Mouse (Mus musculus) activated CD4-positive, CD25-positive, alpha-beta regulatory T cell, adult 4 months (primary cell): ENCODE data around the gene Fibcd1. TPM values are rescaled to one million over a fixed set of nuclear protein-coding genes. Genes with fewer than 3 reads are reported as not detected.

Experiments used
- ATAC-seq: one replicate; pipeline ENCODE4 v1.8.0; 2017
- polyA plus RNA-seq, 2 experiments: library from polyadenylated mRNA; unstranded; fragments of 100-300 nt; shearing (Covaris generic); gene quantifications; one replicate each; pipeline ENCODE4 v1.2.1; 2017

The Fibcd1 gene
- polyA plus RNA-seq, 2 experiments from 2014 or later = not detected

- peak; percentile 59 for ATAC-seq
These were observed 35.4 kb downstream of the Fibcd1 start, which contains the start of gene Qrfp for GRCm38 (mm10) chr2:31810444-31810843. Gene Qrfp, minus strand, starts transcription at chr2:31810580.

DNA sequence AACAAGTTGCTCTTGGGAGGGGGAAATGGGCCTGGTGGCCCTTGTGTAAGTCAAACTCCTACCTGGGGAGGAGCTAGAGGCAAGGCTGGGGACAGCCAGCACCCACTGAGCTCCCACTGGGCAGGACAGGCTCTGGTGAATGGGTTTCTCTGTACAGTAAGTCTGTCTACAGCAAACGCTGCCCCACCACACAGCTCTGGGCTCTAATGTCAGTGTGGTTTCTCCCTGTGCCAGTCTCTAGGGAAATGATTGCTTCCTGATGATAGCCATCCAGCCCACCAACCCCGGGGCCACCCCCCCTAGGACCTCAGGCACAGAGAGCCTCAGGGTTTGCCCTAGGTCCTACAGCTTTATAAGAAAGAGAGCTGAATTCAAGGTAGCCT lies 36.5 kb downstream of the Fibcd1 start:
- no peak for ATAC-seq

DNA sequence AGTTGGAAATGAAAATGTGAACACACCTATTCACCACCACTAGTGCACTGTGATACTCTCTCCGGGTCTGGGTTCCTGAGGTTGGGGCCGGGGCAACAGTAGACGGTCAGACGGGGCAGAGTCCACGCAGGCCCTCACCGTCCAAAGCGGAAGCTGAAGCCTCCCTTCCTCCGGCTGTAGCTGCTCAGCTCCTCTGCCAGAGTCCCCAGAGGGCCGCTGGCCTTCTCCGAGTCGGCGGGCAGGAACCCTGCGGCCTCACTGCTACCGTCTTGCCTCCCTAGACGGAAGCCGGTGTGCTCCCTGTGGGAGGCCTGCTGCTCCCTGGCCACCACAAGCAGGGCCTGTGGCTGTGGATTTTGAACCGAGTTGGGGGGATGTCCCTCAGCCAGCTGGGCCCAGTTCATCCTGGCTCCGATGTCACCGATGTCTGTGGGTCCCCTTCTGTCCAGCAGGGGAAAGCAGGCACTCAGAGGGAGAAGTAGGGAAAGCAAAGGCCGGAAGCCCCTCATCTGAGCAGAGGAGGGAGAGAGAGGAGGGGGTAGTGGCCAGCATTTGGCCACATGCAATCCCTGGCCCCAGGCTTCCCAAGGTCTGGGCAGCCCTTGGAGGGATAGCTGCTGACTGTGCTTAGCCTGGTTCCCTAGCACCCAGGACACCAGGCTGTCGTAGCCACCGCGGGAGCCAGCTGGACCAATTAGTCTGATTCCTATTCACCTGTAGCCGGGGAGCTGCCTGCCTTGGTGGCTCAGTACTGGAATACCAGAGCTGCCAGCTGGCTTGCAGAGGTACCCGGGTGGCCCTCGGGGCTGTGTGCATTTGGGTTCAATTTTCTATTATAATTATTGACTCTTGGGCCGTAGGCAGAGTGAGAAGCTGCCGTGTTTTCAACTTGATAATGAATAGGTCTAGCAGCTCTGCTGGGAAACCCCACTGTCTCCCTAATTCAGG lies 37.1 kb downstream of the Fibcd1 start:
- no peak for ATAC-seq

DNA sequence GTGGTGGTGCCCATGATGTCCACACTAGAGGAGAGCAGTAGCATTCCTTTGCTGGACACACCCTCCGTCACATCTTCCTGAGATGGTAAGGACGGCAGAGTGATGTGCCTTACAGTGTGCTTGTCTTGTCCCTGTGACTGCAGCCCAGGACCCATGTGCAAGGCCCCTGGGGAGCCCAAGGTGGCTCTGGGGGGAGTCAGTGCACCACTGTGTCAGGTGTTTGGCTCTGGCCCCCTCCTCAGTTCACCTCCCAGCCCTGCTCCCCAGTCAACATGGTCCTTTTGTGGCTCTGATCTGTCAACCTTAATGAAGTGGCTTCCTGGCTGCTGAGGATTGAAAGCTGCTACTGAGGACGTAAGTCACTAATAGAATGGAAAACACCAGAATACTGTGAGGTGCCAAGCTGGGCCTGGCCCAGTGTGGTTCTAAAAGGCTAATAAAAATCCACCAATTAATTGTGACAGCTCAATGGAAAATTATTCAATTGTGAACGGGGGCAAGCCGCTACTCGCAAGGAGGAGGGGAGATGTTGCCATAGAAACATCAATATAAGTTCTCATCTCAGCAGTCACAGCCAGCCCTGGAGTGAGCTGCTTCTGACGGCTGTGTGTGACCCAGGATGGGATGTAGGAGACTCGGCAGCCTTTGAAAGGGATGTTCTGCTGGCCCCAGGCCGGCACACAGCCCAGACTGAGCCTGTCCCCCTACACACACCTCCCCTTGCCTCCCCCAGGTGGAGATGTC lies 39.0 kb downstream of the Fibcd1 start:
- ATAC-seq = no peak

GRCm38 (mm10) chr2:31803480-31803879 lies 42.3 kb downstream of the Fibcd1 start:
- ATAC-seq = no peak

DNA sequence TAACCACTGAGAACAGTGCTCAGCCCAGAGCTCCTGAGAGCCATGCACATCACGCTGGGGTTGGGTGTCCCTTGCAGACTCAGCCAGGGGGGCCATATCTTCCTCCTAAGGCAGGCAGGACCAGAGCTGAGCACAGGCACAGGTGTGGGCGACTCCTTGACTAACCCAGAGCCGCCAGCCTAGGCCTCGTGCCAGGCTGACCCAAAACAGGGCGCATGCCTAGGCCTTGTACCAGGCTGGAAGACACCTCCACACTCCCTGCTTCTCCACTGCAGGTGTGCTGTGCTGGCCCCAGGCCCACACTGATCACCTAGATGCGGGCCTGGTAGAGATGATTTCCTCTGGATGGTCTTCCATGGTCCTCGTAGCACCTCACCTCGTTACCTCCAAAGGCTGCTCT lies 43.0 kb downstream of the Fibcd1 start:
- no peak for ATAC-seq

DNA sequence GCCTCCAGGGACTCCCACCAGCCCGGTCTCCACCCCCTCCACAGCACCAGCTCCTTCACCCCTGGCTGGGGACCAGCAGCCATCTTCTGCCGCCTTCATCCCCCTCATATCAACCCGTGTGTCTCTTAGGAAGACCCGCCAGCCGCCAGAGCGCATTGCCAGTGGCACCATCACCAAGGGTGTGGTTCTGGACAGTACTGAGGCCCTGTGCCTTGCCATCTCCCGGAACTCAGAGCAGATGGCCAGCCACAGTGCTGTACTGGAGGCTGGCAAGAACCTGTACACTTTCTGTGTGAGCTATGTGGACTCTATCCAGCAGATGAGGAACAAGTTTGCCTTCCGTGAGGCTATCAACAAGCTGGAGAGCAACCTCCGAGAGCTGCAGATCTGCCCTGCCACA lies 44.4 kb downstream of the Fibcd1 start:
- no peak for ATAC-seq

DNA sequence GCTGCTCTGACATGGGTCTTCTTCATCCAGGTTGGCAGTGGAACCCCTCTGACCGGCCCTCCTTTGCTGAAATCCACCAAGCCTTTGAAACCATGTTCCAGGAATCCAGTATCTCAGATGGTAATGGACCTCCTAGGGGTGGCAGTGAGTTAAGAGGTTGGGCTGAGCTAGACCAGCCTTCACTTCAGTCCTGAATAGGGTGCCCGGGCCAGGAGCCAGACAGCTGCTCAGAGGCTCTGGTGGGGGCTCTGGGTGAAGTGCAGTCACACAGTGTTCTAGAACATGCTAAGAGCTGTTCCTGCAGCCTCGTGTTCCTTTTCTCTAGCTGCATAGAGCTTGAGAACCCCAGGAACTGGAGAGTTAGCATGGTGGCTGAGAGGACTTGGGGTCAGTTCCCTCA lies 48.9 kb downstream of the Fibcd1 start:
- no peak for ATAC-seq

DNA sequence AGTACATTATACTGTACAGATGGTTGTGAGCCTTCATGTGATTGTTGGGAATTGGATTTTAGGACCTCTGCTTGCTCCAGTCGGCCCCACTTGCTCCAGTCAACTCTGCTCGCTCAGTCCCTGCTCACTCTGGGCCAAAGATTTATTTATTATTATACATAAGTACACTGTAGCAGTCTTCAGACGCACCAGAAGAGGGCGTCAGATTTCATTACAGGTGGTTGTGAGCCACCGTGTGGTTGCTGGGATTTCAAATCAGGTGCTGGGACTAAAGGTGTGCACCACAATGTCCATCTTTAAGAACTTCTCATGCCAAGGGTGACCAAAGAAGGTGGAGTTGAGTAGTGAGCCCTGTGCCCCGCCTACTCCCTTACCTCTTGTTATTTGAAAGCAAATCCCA lies 53.2 kb downstream of the Fibcd1 start:
- no peak for ATAC-seq

DNA sequence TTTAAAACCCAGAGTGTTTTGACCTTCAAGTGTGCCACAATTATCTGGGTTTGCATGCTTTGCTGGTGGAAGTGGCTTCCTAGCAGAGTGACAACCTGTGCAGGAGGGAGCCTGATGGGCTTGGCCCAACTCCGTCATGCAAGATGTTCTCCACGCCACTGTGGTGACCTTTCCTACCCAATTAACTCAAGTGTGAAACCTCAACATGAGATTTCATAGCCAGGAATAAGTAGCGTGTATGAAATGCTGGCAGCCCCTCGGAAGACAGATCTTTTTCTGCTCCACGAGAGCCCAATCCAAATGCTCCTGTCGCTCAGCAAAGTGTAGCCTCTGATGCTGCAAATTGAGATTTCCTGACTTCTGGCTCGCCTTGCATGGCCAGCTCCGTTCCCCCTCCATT lies 54.5 kb downstream of the Fibcd1 start:
- no peak for ATAC-seq

GRCm38 (mm10) chr2:31790728-31791251 lies 55.0 kb downstream of the Fibcd1 start:
- no peak for ATAC-seq

DNA sequence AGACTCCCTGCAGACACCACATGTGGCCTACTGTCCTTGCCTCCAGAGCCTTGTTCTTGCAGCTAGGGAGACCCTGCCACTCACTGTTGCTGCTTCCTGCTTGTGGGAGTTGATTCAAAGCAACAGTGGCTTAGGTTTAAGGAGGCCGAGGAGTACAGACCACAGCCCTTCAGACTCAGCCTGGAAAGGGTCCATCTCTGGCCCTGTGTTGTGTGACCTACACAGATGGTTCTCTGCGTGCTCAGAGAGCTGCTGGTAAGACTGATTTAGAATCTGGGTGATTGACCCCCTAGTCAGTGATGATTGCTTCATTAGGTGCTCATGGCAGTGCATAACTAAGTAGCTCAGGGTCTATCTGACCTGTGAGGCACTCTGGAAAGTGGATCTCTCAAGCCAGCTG lies 56.6 kb downstream of the Fibcd1 start:
- ATAC-seq = no peak

DNA sequence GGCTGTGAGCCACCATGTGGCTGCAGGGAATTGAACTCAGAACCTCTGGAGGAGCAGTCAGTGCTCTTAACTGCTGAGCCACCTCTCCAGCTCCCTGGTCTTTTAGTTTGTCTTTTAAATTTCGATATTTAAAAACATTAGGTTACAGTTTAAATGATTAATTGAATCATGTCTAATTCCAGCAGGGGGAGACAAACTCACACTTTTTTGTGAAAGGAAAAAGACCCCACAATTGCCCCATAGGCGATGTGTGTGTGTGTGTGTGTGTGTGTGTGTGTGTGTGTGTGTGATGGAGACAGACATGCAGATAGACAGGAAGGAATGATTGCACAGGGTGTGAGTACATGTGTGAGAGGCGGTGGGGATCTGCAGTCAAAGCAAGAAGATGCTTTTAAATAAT lies 57.6 kb downstream of the Fibcd1 start:
- no peak for ATAC-seq

GRCm38 (mm10) chr2:31787029-31787428 lies 58.8 kb downstream of the Fibcd1 start:
- no peak for ATAC-seq

DNA sequence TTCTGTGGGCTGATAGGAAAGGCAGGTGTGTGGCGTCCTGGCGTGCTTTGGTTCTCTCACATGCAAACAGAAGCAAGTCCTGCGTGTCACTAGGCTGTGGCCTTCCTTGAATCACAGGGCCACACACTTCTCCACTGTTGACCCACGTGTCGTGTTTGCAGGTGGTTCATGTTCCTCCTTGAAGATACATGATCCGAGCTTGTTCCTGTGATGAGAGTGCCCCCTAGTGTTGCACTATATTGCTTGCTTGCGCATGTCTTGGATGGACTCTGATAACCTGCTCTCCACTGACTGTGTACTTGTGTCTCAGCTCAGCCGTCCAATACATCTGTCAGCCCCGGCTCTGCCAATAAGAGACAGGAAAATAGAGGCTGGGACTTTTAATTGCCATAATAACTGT lies 60.7 kb downstream of the Fibcd1 start:
- no peak for ATAC-seq

- no peak for ATAC-seq
These were observed 62.7 kb downstream of the Fibcd1 start for GRCm38 (mm10) chr2:31782958-31783602.

DNA sequence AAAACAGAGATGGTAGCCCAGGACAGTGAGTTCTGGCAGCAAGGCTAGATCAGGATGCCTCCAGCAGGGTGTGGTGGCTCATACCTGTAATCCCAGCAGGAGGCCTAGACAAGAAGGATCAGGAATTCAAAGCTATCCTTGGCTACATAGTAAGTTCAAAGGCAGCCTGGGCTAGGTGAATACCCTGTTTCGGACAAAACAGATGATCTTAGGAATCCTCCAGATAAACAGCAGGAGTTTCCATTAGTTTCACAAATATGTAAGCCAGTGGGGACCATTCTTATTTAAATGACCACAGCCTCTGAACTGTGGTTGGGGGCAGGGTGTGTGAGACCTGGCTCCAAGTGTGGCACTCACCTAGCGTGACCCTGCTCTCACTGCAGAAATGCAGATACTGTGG lies 66.5 kb downstream of the Fibcd1 start:
- no peak for ATAC-seq

GRCm38 (mm10) chr2:31776479-31776878 lies 69.3 kb downstream of the Fibcd1 start:
- no peak for ATAC-seq

- ATAC-seq = peak; percentile 46
These were observed 74.9 kb downstream of the Fibcd1 start for GRCm38 (mm10) chr2:31770781-31771441.

- no peak for ATAC-seq
These were observed 76.1 kb downstream of the Fibcd1 start for GRCm38 (mm10) chr2:31769631-31770111.

GRCm38 (mm10) chr2:31769115-31769514 lies 76.7 kb downstream of the Fibcd1 start:
- ATAC-seq = no peak

DNA sequence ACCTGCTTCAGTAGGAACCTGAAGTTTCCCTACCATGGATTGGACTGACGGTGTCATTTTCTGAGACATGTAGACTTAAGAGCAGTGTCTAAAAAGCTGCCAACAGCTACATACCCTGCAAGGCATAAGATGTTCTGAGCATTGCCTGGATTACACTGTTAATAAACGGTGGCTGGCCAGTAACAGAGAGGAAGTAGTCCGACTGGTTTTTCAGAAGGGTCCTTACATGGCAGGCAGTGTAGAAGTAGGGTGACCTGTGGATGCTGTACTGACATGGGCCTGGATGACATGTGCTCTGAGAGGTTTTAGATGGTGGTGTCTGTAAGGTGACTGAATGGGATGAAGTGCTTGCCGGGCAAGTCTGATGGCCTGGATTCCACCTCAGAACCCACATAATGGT lies 78.0 kb downstream of the Fibcd1 start:
- no peak for ATAC-seq
